Mouse (Mus musculus) cerebellum, adult (tissue): ENCODE measurements around the gene Ggta1.

Experiments used
- ATAC-seq: cut with Nextera tagmentation; 2 replicates; pipeline ENCODE4 v1.9.2; 2017; ENCODE audit warnings: mild to moderate bottlenecking, moderate library complexity, mixed read lengths; ENCODE audit not compliant: insufficient number of reproducible peaks, low FRiP score, low TSS enrichment

Ggta1 gene

DNA sequence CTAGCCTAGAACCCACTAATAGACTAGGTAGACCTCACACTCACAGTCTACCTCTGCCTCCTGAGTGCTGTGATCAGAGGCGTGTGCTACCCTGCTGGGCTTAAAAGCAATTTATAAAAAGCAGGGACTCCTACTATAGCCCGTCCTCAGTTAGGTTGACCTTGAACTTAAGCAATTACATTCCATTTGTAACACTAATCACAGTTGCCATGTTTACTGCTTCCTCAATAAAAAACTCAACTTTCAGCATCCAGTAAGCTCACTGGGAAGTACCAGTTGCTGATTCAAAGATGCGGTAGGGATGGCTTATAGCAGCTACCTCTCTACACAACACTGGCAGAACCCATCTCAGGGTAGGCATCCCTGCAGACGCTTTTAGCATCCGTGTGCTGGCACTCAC is 19.7 kb downstream of the Ggta1 start:
- no peak for ATAC-seq

DNA sequence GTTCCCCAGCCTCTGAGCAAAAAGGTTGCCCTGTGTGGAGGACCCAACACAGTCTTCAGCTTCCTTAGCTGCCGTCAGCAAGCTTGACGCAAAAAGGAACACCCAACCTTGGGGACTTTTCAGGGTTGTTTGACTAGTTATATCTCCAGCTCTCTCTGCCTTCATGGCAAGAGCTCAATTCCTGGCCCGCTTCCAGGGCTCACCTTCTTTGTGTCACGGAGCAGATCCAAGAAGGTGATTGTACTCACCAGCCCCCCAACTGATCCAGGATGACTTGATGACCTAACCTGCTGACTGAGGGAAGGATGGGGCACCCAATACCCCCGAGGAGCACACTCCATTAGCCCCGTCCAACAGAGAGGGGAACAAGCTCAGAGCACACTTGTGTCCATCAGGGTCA is 21.0 kb downstream of the Ggta1 start:
- ATAC-seq, result no peak

DNA sequence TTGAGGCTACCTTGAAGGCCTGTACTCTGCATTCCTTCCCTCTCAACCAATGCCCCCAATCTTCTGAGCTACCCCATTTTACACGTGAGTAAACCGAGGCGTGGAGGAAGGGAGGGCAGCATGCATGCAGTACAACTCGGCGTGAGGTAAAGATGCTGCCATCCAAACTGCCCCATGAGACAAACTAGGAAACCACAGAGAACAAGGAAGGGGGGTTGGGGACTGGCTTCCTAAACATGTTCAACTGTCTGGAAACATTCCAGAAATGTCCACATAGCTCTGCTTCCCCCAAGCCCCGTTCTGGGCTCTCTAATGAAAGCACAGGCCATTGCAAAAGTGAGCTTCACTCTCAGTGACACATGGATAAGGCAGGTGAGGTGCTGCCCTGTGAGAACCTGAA is 21.6 kb downstream of the Ggta1 start:
- ATAC-seq, result no peak

DNA sequence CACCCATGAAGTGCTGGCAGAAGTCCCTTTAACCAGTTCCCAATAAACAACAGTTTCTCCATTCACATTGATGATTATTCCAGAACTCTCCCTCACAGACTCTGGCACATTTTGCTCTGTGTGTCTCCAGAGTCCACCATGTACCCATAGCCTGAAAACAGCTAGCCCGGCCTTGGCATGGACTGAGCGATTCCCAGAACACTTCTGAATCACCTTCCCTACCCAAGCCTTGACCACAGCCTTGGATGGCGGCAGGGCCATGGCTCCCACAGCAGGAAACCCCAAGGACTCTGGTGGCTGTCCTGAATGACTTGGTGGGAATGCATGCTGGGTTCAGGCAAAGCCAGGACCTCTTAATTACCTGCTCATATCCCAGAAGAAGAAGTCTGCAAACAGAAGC is 22.6 kb downstream of the Ggta1 start:
- no peak for ATAC-seq

DNA sequence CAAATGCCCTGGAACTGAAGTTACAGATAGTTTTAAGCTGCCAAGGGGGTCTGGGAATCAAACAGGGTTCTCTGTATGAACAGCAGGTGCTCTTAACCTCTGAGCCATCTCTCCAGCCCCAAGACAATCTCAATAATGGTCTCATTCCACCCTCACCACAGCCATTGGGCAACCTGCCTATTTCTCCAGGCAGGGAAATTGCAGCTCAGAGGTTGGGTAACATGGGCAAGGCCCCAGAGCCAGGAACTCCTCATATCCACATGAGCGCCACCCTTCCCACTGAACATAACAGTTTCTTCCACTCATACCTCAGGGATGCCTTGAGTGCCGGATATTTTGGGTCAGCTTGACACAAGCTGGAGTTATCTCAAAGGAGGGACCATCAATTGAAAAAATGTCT is 25.2 kb downstream of the Ggta1 start:
- no peak for ATAC-seq

DNA sequence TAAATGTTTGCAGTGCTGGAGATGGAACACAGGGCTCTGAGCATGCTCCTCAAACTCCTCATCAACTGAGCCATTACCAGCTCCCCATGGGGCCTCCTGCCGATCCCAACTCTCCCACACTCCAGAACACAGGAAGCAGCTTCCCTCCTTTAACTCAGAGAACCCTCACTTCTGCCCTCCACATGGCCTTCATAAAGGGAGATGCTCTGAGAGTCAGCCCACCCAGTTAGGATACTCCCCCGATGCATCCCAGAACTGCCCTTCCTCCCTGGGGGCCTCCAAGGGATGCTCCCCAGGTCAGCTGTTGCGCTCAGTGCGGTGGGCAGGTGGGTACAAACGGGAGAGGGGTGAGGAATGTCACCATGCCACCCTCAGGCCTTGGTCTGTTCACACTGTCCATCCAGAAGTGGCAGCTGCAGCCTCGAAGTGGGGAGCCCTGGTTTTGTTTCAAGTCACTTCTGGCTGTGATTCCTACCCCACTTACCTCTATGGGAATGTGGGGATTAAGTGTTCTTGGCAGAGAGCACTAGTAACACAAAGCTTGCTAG is 28.4 kb downstream of the Ggta1 start:
- ATAC-seq, result no peak

DNA sequence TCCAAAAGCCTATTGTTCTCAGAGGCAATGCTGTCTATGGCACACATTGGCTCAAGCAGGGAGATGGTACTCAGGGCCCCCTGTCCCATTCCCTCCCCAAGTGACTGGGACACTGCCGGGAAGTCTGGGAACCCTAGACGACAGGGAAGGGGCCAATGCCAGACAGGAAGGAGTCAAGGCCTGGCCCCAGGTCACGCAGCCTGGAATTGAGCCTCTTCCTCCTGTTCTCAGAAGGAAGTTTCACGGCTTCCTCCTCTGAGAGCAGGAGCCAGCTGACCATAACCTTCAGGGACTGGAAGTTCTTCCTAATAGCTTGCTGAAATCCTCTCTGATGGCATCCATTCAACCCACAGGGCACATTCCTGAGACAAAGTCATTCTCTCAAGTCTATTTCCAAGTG is 29.6 kb downstream of the Ggta1 start:
- ATAC-seq, result no peak

DNA sequence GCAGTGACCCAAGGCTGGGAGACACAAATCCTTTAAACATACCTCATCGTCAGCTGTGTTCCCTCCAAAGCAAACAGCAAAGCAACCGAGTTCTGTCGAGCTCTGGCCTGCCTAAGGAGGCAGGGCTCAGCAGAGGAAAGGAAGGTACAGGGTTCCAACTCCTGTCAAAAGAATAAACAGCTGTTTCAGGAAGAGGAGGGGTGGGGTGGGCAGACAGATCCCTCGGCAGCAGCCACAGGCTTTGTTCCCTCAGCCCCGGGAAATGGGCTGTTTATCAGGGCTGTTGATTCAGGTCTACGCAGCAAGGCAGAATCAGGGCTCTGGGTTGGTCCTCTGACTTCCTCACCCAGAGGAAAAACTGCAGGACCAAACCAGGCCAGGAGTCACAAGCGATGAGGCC is 30.6 kb downstream of the Ggta1 start:
- no peak for ATAC-seq

DNA sequence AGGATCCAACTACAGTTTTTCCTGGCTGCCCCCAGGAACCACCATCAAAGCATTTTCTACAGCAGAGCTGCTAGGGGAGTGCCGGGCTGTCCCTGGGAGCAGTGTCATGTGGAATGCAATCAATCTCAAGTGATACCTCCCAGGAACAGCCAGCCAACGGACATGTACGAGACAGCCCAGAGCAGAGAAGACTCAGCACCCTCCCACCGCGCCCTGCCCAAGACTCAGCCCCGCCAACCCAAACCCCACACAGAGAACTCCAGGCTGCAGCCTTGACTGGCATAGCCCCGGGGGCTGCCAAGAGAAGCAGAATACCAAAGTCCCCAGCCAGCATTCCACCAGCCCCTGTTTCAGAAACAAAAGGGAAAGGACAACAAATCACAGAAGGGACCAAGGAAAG is 31.0 kb downstream of the Ggta1 start:
- no peak for ATAC-seq

DNA sequence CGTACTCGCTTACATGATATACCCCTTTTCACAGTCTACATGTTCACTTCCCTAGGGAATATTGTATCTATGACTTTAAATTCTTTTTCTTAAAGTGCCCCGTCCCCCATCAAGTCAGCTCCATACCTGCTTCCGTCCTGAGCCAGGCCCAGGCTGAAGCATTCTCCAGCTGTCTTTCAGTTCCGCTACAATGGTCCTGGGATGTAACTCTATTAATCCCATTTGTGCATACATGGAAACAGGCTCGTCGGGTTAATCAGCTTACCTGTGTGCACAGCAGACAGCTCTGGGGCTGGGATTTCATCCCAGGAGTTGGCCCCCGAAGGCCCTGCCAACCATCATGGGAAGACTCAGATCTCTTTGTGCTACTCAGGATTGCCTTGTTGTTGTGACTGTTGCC is 32.2 kb downstream of the Ggta1 start:
- no peak for ATAC-seq

DNA sequence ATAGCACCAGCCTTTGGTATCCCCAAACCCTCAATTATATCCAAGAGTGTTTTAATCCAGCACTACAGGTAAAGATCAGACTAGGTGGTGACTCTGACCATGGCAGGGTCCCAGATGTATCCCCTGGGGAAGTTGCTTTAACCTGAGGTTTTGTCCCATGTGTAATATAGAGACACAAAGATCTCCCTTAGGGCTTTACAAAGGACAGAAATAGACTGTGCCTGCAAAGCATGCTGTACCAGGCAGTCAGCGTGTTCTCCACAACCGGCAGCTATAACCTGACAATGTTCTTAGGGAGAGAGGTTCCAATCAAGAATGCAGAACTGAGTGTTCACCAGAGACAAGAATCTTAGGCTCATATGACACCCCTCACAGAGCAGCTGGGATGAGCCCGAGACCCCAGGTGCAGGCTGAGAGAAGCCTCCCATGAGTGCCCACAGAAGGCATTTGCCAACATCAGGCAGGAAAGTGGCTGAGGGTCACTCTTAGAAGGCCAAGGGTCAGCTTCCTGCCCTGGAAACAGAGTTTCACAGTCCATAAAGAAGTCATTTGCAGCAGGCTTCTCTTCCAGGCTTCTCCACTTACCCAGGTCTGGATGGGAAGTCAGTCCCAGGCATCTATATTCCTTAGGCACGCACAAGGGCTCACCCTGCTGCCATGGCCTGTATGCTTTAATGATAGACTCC is 34.3 kb downstream of the Ggta1 start:
- no peak for ATAC-seq

DNA sequence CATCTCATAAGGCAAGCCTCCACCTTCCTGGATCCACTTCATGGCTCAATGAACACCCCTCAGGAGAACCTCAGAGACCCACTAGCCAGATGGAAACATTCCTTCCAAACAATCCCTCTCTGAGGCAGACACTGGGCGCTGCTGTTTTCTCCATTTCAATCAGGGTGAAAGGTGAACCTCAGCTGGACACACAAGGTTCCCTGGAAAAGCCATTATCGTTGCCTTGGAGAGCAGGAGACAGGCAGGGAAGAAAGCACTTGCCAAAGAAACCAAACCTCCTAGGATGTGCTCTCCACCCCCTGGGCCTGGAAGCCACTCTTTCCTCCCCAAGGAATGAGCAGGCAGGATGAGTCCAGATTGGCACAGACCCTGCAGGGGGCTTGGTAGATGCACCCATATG is 35.5 kb downstream of the Ggta1 start:
- no peak for ATAC-seq

DNA sequence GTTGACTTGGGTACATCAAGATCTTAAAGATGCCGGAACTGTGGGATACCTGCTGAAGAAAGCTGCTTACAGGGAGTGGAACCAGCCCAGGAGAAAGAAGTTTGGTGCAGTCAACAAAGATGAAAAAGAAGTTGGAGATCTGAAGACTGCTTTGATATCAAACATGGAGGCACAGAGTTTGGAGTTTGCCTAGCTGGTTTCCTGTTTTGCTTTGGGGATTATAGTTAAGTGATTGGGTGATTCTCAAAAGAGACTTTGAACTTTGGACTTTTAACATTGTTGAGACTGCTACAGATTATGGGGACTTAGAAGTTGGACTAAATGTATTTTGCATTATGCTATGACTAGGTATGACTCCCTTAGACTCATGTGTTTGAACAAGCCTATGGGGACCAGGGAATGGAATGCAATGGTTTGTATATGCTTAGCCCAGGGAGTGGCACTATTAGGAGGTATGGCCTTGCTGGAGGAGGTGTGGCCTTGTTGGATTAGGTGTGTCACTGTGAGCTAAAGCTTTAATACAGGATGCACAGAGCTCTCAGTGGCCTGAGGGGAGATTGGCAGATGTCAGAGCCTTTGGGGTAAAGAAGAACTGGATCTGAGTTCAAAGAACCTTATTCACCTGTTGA is 39.2 kb downstream of the Ggta1 start:
- ATAC-seq, result no peak

DNA sequence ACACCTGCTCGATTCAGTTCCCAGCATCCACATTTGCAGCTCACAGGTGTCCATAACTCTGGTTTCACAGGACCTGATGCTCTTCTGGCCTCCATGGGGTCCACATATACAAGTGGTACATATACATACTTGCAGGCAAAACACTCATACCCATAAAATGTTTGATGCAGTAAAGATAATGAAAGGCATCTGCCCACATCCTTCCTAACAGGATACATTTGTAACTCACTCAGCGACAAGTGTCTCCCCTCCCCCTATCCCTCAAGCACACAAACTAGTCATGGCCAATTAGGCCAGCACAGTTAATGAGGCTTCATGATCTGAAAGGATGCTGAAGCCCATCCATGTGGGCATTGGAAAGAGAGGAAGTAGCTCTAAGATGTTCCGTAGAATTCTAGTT is 40.6 kb downstream of the Ggta1 start:
- no peak for ATAC-seq

DNA sequence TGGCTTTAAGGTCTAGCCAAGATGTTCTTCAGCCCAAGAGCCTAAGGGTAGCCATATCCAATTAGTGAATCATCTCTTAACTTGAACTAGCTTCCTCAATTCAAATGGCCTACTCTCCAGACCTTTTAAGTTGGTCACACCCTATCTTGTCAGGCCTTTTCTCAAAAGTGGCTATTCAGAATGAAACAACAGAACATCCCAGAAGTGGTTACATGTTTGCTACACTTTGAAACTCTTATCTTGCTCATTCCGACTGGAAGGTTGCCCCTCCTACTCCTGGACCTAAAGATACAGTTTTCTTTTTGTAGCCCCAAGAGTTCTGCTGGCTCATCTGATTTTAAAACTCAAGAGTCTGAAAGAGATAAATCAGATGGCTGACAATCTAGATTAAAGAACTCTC is 42.4 kb downstream of the Ggta1 start:
- ATAC-seq, result no peak

DNA sequence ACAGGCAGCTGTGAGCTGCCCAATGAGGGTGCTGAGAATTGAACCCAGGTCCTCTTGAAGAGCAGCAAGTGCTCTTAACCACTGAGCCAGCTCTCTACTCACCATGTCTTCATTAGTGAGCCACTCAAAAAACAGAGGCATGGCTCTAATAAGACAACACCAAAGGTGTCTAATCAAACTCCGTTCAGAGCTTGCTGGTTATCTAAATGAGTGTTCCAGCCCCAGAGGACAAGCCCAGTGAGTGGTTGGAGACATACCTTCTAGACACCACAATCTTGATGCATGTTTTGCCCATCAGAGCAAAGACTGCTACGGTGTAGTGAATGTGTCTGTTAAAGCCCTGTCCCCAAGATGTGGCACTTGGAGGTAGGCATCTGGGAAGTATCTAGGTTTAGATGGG is 43.4 kb downstream of the Ggta1 start:
- no peak for ATAC-seq

DNA sequence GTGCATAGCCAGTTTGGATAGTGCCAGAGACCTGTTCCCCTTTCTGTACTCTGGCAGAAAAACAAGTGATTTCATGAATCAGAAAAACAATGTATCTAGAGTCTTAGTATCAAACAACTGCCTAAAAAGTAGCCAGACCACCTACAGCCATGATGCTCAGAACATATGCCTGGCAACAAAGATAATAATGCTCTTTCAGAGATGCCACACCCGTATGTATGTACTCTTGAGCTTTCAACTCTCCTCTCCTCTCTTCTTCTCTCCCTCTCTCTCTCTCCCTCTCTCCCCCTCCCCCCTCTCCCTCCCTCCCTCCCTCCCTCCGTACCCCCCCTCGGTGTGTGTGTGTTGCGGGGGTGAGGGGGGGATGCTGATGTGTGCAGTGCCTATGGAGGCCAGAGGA is 43.8 kb downstream of the Ggta1 start:
- no peak for ATAC-seq

DNA sequence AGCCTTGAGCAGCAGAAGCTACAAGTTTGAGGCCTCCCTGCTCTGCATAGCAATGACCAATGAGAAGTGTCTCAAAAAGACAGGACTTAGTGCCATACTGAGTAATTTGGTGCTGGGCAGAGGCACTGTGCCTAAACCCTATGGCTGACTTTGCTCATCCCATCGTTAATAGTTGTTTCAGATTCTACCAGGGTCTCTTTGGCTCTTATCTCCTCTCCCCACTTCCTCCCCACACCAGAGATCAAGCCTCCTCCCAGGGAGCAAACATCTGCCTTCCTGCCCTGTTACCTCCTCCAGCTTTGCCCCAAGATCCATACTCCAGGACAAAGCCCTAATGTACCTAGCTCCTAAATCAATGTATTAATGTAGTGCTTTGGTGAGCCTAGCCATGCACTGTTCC is 45.8 kb downstream of the Ggta1 start:
- ATAC-seq, result no peak

DNA sequence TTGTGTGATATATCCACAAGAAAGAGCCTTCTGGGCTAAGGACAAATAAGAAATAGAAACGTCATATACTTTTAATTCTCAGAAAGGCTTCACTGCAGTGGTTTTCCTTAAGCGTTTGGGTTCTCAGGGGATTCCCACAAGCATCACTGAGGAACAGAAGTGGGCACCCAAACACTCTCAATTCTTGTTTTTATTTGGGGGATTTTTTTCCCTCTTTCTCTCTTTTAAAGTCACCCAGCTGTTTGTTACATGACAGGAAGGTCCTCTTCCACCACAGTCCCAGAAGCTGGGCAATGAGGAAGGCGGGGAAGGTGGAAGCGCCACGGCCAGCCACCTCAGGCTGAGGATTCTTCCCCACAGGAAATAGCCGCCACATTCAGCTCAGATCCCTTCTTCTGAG is 46.6 kb downstream of the Ggta1 start:
- no peak for ATAC-seq

DNA sequence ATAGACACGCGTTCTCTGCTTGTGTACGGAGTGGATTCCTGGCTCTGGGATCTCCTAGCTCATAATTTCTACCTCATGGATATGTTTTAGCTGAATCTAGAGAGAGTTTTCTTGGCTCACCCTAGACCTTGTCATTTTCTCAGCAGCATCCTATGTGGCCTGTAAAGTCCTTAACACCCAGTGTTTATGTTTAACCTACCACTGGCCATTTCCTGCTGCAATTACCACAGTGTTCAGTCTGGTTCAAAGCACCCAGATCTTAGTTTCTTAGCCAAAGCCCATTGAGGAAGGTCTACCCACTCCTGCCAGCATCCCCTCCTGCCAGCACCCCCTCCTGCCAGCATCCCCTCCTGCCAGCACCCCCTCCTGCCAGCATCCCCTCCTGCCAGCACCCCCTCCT is 50.2 kb downstream of the Ggta1 start:
- ATAC-seq, result no peak

DNA sequence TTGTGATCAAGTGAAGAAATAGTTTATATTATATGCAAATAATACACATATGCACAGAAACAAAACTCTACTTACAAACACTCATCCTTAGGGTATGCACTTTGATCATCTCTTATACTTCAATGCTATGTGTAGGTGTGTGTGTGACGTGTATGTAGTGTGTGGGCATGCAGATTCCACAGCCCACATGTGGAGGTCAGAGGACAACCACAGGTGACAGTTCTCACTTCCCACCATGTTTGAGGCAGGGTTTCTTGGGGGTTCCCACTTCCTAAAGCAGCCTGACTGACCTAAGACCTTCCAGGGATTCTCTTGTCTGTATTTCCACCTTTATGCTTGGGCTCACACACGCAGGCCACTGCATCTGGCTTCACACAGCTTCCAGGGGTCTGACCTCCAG is 50.8 kb downstream of the Ggta1 start:
- no peak for ATAC-seq

DNA sequence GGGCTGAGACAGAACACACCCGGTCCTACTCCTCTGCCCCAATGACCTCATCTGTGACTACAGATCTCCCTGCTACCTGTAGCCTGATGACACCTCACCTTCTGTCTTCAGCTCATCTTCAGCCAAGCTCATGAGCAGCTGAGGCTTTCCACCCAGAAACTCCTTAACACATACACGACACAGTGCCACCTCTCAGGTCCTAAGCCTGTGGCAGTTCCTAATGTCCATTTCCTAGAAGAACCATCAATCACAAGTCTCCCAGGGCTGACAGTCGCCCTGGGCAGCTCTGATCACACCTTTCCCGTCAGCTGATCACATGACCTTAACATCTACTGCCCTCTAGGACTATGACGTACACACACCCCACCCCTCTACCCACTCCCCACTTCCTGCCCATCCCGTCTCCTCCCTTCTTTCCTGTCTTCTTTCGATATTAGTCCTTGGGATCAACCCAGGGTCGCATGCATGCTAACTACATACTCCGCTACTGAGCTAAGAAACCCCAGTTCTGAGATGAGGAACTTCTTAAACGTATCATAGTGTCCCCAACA is 51.3 kb downstream of the Ggta1 start:
- no peak for ATAC-seq
